Mouse (Mus musculus) layer of hippocampus, adult 11-12 months (tissue): Measurements from ENCODE around the gene Bspry.
"Not testable (repeated sequence)": the region's sequence is repeated elsewhere in the genome, so short reads cannot be mapped to it uniquely, and the experiment has no call there.

Experiments
- DNase-seq: peaks from one replicate; pipeline ENCODE4 v3.0.0; 2022; ENCODE audit warnings: low spot score

Gene Bspry

GRCm38 (mm10) chr4:62479937-62480708 is at the start of gene Bspry:
Gene Bspry, plus strand, starts transcription at chr4:62480053.
- DNase-seq = no peak

- DNase-seq = no peak
These were observed 49.2 kb upstream of the Bspry start for GRCm38 (mm10) chr4:62430678-62431077.

GRCm38 (mm10) chr4:62431522-62431921 is 48.3 kb upstream of the Bspry start:
- DNase-seq = no peak

GRCm38 (mm10) chr4:62433939-62434870 is 45.6 kb upstream of the Bspry start:
- DNase-seq = no peak

- DNase-seq = no peak
These were observed 44.8 kb upstream of the Bspry start, which contains the start of gene Rnf183 for GRCm38 (mm10) chr4:62435081-62435480. Gene Rnf183, minus strand, starts transcription at chr4:62435252.

- DNase-seq = no peak
These were observed 42.5 kb upstream of the Bspry start for GRCm38 (mm10) chr4:62437256-62437778.

- no peak for DNase-seq
These were observed 42.0 kb upstream of the Bspry start for GRCm38 (mm10) chr4:62437871-62438270.

GRCm38 (mm10) chr4:62439793-62440192 is 40.1 kb upstream of the Bspry start:
- no peak for DNase-seq

GRCm38 (mm10) chr4:62440544-62440943 is 39.3 kb upstream of the Bspry start:
- no peak for DNase-seq

GRCm38 (mm10) chr4:62440986-62441385 is 38.9 kb upstream of the Bspry start:
- DNase-seq = no peak

GRCm38 (mm10) chr4:62454995-62455394 is 24.9 kb upstream of the Bspry start:
- peak; percentile 42 for DNase-seq

- DNase-seq = peak; percentile 73
These were observed 20.8 kb upstream of the Bspry start for GRCm38 (mm10) chr4:62459081-62459480.

- DNase-seq = no peak
These were observed 19.5 kb upstream of the Bspry start for GRCm38 (mm10) chr4:62460348-62460747.

- no peak for DNase-seq
These were observed 16.7 kb upstream of the Bspry start for GRCm38 (mm10) chr4:62463124-62463523.

GRCm38 (mm10) chr4:62468158-62468557 is 11.7 kb upstream of the Bspry start:
- no peak for DNase-seq

- peak; percentile 79 for DNase-seq
These were observed 9.2 kb upstream of the Bspry start, which contains the start of gene Wdr31 for GRCm38 (mm10) chr4:62470598-62471051. Gene Wdr31, minus strand, starts transcription at chr4:62470896.

GRCm38 (mm10) chr4:62472071-62472470 is 7.8 kb upstream of the Bspry start:
- DNase-seq = no peak

- no peak for DNase-seq
These were observed 4.7 kb upstream of the Bspry start for GRCm38 (mm10) chr4:62475131-62475530.

- DNase-seq = no peak
These were observed 4.1 kb upstream of the Bspry start for GRCm38 (mm10) chr4:62475793-62476192.

GRCm38 (mm10) chr4:62477542-62478244 is 2.2 kb upstream of the Bspry start:
- DNase-seq = no peak

- DNase-seq = not testable (repeated sequence)
These were observed 288 bp upstream of the Bspry start for GRCm38 (mm10) chr4:62479593-62479936.
